Mouse (Mus musculus) heart, adult 2 months (tissue): ENCODE data around the gene Ndufab1. TPM values are rescaled to one million over a fixed set of nuclear protein-coding genes. Genes with fewer than 3 reads are reported as not detected.

ENCODE experiments used
- DNase-seq, 2 experiments: peaks; one replicate each; pipeline ENCODE4 v3.0.0; 2021
- H3K27ac ChIP-seq: fragments of 200-600 bp; 2 replicates; pipeline ENCODE4 v1.8.1; 2022
- H3K27me3 ChIP-seq: fragments of 200-500 bp; 2 replicates; pipeline ENCODE4 v1.6.1; 2012; ENCODE audit warnings: mild to moderate bottlenecking, low read length, inconsistent platforms, mixed read lengths; ENCODE audit not compliant: control insufficient read depth, insufficient read depth
- H3K36me3 ChIP-seq: fragments of 200-500 bp; 2 replicates; pipeline ENCODE4 v1.6.1; 2012; ENCODE audit warnings: low read length, inconsistent platforms; ENCODE audit not compliant: control insufficient read depth, insufficient read depth
- H3K4me1 ChIP-seq: fragments of 200-500 bp; 2 replicates; pipeline ENCODE4 v1.6.1; 2011; ENCODE audit warnings: low read length; ENCODE audit not compliant: control insufficient read depth, insufficient read depth
- H3K4me3 ChIP-seq: fragments of 200-600 bp; 2 replicates; pipeline ENCODE4 v1.8.1; 2022
- H3K79me2 ChIP-seq: fragments of 200-500 bp; replicated peaks from 2 replicates; pipeline ENCODE4 v1.6.1; 2012; ENCODE audit warnings: mild to moderate bottlenecking, inconsistent platforms, low read length, moderate library complexity, mixed read lengths; ENCODE audit not compliant: control insufficient read depth, insufficient read depth
- H3K9ac ChIP-seq: fragments of 200-500 bp; 2 replicates; pipeline ENCODE4 v1.6.1; 2012; ENCODE audit warnings: low read depth, mild to moderate bottlenecking, control low read depth, inconsistent platforms, low read length, mixed read lengths
- CTCF ChIP-seq: fragments of 200-600 bp; IDR thresholded peaks from 2 replicates; pipeline ENCODE4 v1.8.1; 2022; ENCODE audit warnings: antibody characterized with exemption, mild to moderate bottlenecking, moderate library complexity
- EP300 ChIP-seq: fragments of 200-500 bp; IDR thresholded peaks from 2 replicates; pipeline ENCODE4 v1.6.1; 2011; ENCODE audit warnings: low read depth, low read length, control low read depth; ENCODE audit not compliant: insufficient read depth
- POLR2A ChIP-seq: fragments of 200-500 bp; IDR thresholded peaks from 2 replicates; pipeline ENCODE4 v1.6.1; 2011; ENCODE audit warnings: mild to moderate bottlenecking, low read depth, low read length, control low read depth; ENCODE audit not compliant: insufficient read depth
- WGBS: fragments of 180-500 bp; shearing (Covaris S2); methylation state at CpG from one replicate; pipeline ENCODE4 v1.1.7; 2018; 5-methylcytosine and 5-hydroxymethylcytosine counted together
- intact Hi-C: fragments of 180-260 bp; cut with DNase I; formaldehyde crosslinking; loops from one replicate; pipeline ENCODE4 v1.15.1; 2025
- polyA plus RNA-seq: library from polyadenylated mRNA; depleted of rRNA; stranded (reverse); fragments of >200 nt; gene quantifications from 2 replicates; pipeline ENCODE4 v1.2.3, GENCODE M21; 2012; rRNA removed
- total RNA-seq, 2 experiments: library from RNA; stranded (reverse); gene quantifications; 2 replicates each; pipeline ENCODE4 v1.2.3; 2021

Ndufab1 gene
- total and polyA plus RNA-seq, 3 experiments: 847 to 1,742 (median 1,546) TPM

- no peaks in the 10 kb centered on the region for H3K27me3 ChIP-seq
- intact Hi-C loops: loop anchor here (2.0 kb wide), 1 partner anchor 22 kb away; the partner anchor contains the start of genes Ears2 and Ubfd1
- H3K27ac ChIP-seq: peak overlapping the region; percentile 91
- H3K36me3 ChIP-seq: peaks cover 9% of the 10 kb centered on the region
- peak; percentile 41 to 77 for DNase-seq
- TF ChIP-seq CTCF (no peak), POLR2A (no peak; the same call in 1 of the 2 replicates), EP300 (peak; percentile 77; the same call in 1 of the 2 replicates)
- H3K9ac ChIP-seq: no peak overlapping the region
- H3K79me2 ChIP-seq: no peaks in the 10 kb centered on the region
- no peak overlapping the region for H3K4me3 ChIP-seq
- peaks cover 4% of the 10 kb centered on the region for H3K4me1 ChIP-seq
- 39% methylated on average over 4 of the region's 4 CpGs for WGBS
These were observed 56.5 kb downstream of the Ndufab1 start for GRCm38 (mm10) chr7:122045181-122045634.

GRCm38 (mm10) chr7:122044106-122044505 lies 57.6 kb downstream of the Ndufab1 start:
- no peaks in the 10 kb centered on the region for H3K27me3 ChIP-seq
- H3K9ac ChIP-seq: no peak overlapping the region
- TF ChIP-seq POLR2A (no peak), EP300 (no peak), CTCF (no peak)
- intact Hi-C loops: loop anchor here (2.0 kb wide), 1 partner anchor 23 kb away; the partner anchor contains the start of genes Ears2 and Ubfd1
- H3K27ac ChIP-seq: peak overlapping the region; percentile 75
- peaks cover 9% of the 10 kb centered on the region for H3K36me3 ChIP-seq
- 69% methylated on average over 8 of the region's 8 CpGs for WGBS
- H3K4me3 ChIP-seq: no peak overlapping the region
- H3K79me2 ChIP-seq: no peaks in the 10 kb centered on the region
- peak in 1 of 2 experiments; percentile 10 for DNase-seq
- peaks cover 4% of the 10 kb centered on the region for H3K4me1 ChIP-seq

Other genes starting within 250 kb of the Ndufab1 start
- not detected for gene Scnn1b, start 236.8 kb downstream of the Ndufab1 start, total RNA-seq
- 0.47 TPM in 1 of 2 replicates, not detected in the other for gene Scnn1b, start 236.8 kb downstream of the Ndufab1 start, polyA plus RNA-seq
- gene Cog7, start 120.2 kb downstream of the Ndufab1 start, total RNA-seq: 10 to 100 TPM; 17.0 to 19.5 TPM
- gene Cog7, start 120.2 kb downstream of the Ndufab1 start, polyA plus RNA-seq: 16.7 and 20.0 TPM in 2 replicates
- 10 to 100 TPM; 25.3 to 28.5 TPM for gene Gga2, start 80.7 kb downstream of the Ndufab1 start, total RNA-seq
- gene Gga2, start 80.7 kb downstream of the Ndufab1 start, polyA plus RNA-seq: 25.7 and 30.1 TPM in 2 replicates
- gene Ubfd1, start 34.7 kb downstream of the Ndufab1 start, total RNA-seq: 10 to 100 TPM; 30.4 to 37.2 TPM
- 17.8 and 27.6 TPM in 2 replicates for gene Ubfd1, start 34.7 kb downstream of the Ndufab1 start, polyA plus RNA-seq
- 10 to 100 TPM; 11.8 to 12.9 TPM for gene Ears2, start 34.6 kb downstream of the Ndufab1 start, total RNA-seq
- 10.6 and 11.8 TPM in 2 replicates for gene Ears2, start 34.6 kb downstream of the Ndufab1 start, polyA plus RNA-seq
- gene Palb2, start 31.1 kb upstream of the Ndufab1 start, total RNA-seq: under 1 TPM; 0.55 to 0.63 TPM
- 0.74 and 0.94 TPM in 2 replicates for gene Palb2, start 31.1 kb upstream of the Ndufab1 start, polyA plus RNA-seq
- gene Dctn5, start 31.2 kb upstream of the Ndufab1 start, total RNA-seq: 10 to 100 TPM; 25.3 to 26.1 TPM
- 40.5 and 55.8 TPM in 2 replicates for gene Dctn5, start 31.2 kb upstream of the Ndufab1 start, polyA plus RNA-seq
- gene Plk1, start 57.6 kb upstream of the Ndufab1 start, total RNA-seq: under 1 TPM; 0.50 to 0.59 TPM
- gene Plk1, start 57.6 kb upstream of the Ndufab1 start, polyA plus RNA-seq: 0.68 and 0.85 TPM in 2 replicates
- gene Ern2, start 84.3 kb upstream of the Ndufab1 start, total RNA-seq: not detected
- 0.53 TPM in 1 of 2 replicates, not detected in the other for gene Ern2, start 84.3 kb upstream of the Ndufab1 start, polyA plus RNA-seq
- gene Chp2, start 117.6 kb upstream of the Ndufab1 start, total RNA-seq: 1 to 10 TPM; 2.9 to 3.7 TPM
- gene Chp2, start 117.6 kb upstream of the Ndufab1 start, polyA plus RNA-seq: 2.5 and 3.7 TPM in 2 replicates
- 1 to 10 TPM; 3.8 to 4.5 TPM for gene Prkcb, start 186.9 kb upstream of the Ndufab1 start, total RNA-seq
- 3.6 and 4.5 TPM in 2 replicates for gene Prkcb, start 186.9 kb upstream of the Ndufab1 start, polyA plus RNA-seq